Mouse (Mus musculus) midbrain, embryonic 15.5 days (tissue): ENCODE measurements around the gene Rnasel. TPM values are rescaled to one million over a fixed set of nuclear protein-coding genes. Genes with fewer than 3 reads are reported as not detected.

Experiments used
- ATAC-seq: fragments of 200-750 bp; cut with Nextera tagmentation; replicated peaks from 2 replicates; pipeline ENCODE4 v1.8.0; 2017; ENCODE audit warnings: moderate TSS enrichment
- H3K27ac ChIP-seq: fragments of 300-500 bp; sonication (generic); 2 replicates; pipeline ENCODE4 v1.5.1; 2015; ENCODE audit warnings: mild to moderate bottlenecking, inconsistent platforms
- H3K27me3 ChIP-seq: fragments of 300-500 bp; sonication (generic); replicated peaks from 2 replicates; pipeline ENCODE4 v1.6.1; 2015; ENCODE audit warnings: inconsistent platforms
- H3K36me3 ChIP-seq: fragments of 300-500 bp; sonication (generic); replicated peaks from 2 replicates; pipeline ENCODE4 v1.6.1; 2015; ENCODE audit warnings: inconsistent platforms
- H3K4me1 ChIP-seq: fragments of 300-500 bp; sonication (generic); 2 replicates; pipeline ENCODE4 v1.6.1; 2015; ENCODE audit warnings: inconsistent platforms
- H3K4me2 ChIP-seq: fragments of 300-500 bp; sonication (generic); 2 replicates; pipeline ENCODE4 v1.6.1; 2015; ENCODE audit warnings: inconsistent platforms, mild to moderate bottlenecking, moderate library complexity
- H3K4me3 ChIP-seq: fragments of 300-500 bp; sonication (generic); 2 replicates; pipeline ENCODE4 v1.5.1; 2015; ENCODE audit warnings: mild to moderate bottlenecking, inconsistent platforms
- H3K9ac ChIP-seq: fragments of 300-500 bp; sonication (generic); 2 replicates; pipeline ENCODE4 v1.6.1; 2015; ENCODE audit warnings: mild to moderate bottlenecking, inconsistent platforms
- H3K9me3 ChIP-seq: fragments of 300-500 bp; sonication (generic); 2 replicates; pipeline ENCODE4 v1.6.1; 2016; ENCODE audit warnings: inconsistent platforms
- WGBS: fragments of 180-500 bp; shearing (Covaris S2); methylation state at CpG from one replicate; pipeline ENCODE4 v1.1.7; 2015; ENCODE audit warnings: mixed read lengths; 5-methylcytosine and 5-hydroxymethylcytosine counted together
- polyA plus RNA-seq: library from polyadenylated mRNA; unstranded; fragments of >200 nt; fragmentation: Nextera tagmentation; extraction: Ambion mirVana; gene quantifications from 2 replicates; pipeline ENCODE4 v1.2.1, GENCODE M21; 2015

Rnasel gene
- polyA plus RNA-seq, 1 experiment from 2014 or later = 48.3 TPM

DNA sequence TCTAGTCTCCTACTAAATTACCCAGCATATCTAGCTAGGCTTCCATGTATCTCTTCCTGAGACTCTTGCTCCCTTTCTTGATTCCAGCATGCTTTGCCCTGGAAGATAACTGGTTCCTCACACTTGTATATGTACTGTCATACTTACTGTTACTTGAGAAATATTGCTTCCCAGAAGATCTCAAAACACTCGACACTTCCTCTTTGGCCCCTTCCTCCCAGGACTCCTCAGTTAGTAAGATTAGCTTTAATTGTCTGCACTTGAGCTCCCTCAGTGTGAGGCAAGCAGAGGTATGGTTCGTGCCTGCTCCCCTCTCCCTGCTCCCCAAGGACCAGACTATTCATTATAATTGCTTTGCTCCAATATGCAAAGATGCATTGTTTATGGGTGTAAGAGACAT lies 41.5 kb downstream of the Rnasel start:
- no peak overlapping the region for H3K4me2 ChIP-seq
- no peak overlapping the region for H3K9ac ChIP-seq
- H3K4me3 ChIP-seq = no peak overlapping the region
- ATAC-seq = no peak
- no peak overlapping the region for H3K27ac ChIP-seq
- WGBS = 56% methylated on average over 2 of the region's 2 CpGs
- H3K9me3 ChIP-seq = no peaks in the 10 kb centered on the region
- no peaks in the 10 kb centered on the region for H3K4me1 ChIP-seq
- H3K36me3 ChIP-seq = no peaks in the 10 kb centered on the region
- H3K27me3 ChIP-seq = no peaks in the 10 kb centered on the region

DNA sequence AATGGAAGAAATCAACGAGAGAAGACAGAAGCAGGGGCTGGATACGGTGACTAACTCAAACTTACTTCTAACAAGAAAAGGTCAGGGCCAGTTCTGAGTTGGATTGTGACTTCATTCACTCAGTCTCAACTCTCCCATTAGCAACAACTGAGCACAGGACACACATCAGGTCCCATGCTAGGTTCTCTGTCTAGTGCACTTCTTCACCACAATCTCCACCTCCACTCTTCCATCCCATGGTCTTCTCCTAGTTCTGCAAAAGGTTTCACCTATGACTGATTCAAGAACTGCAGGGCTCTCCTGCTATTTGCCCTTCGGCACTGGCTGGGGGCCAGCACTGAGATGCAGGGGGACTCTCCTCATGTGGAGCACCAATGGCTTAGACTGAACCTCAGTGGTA lies 45.0 kb downstream of the Rnasel start:
- Histone ChIP-seq H3K9me3 (no peaks in the 10 kb centered on the region), H3K27me3 (no peaks in the 10 kb centered on the region), H3K4me1 (no peaks in the 10 kb centered on the region), H3K36me3 (no peaks in the 10 kb centered on the region), H3K4me3 (no peak overlapping the region), H3K9ac (no peak overlapping the region), H3K27ac (no peak overlapping the region), H3K4me2 (no peak overlapping the region)
- 93% methylated on average over 3 of the region's 3 CpGs for WGBS
- ATAC-seq = no peak

DNA sequence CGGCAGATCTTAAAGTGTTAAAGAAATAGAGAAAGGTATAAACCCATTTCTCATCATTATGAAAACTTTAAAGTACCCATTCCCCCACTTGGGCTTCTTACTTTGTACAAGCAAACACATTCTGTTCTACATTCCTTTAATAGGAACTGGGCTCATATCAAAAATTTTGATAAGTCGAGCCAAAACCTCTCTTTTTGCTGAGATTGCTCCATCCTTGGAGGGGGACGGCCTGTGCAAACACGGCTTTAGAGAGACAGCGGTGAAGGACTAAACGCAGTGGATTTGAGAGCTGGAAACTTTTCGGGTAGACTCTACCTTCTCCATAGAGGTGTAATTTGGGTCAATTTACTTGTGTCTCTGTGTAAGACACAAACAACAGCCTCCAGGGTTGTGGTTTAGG lies 53.5 kb downstream of the Rnasel start:
- H3K27me3 ChIP-seq = no peaks in the 10 kb centered on the region
- H3K27ac ChIP-seq = no peak overlapping the region
- H3K4me2 ChIP-seq = no peak overlapping the region
- WGBS = 80% methylated on average over 7 of the region's 7 CpGs
- no peak for ATAC-seq
- H3K36me3 ChIP-seq = no peaks in the 10 kb centered on the region
- H3K4me3 ChIP-seq = no peak overlapping the region
- H3K9ac ChIP-seq = no peak overlapping the region
- H3K4me1 ChIP-seq = no peaks in the 10 kb centered on the region
- H3K9me3 ChIP-seq = no peaks in the 10 kb centered on the region

DNA sequence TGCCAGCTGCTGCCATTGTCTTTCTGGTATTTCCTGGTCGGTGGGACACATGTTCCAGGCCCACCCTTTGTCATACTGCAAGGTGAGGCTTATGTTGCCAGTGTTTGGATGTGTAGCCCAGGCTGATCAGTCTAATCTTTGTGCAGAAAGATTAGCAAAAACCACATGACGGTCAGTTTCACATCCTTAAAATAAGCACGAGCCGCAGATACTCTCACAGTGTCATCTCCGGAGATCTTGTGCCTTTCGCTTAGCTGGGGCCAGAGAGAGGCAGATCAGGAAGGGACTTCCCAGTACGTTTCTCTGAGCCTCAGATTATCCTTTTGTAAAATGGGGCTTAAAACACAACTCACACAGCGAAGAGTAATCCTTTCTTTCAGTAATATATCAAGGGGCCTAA lies 54.3 kb downstream of the Rnasel start:
- H3K4me1 ChIP-seq = no peaks in the 10 kb centered on the region
- no peaks in the 10 kb centered on the region for H3K27me3 ChIP-seq
- H3K9ac ChIP-seq = no peak overlapping the region
- ATAC-seq = no peak
- no peaks in the 10 kb centered on the region for H3K9me3 ChIP-seq
- H3K4me2 ChIP-seq = no peak overlapping the region
- H3K27ac ChIP-seq = no peak overlapping the region
- 47% methylated on average over 8 of the region's 8 CpGs for WGBS
- no peaks in the 10 kb centered on the region for H3K36me3 ChIP-seq
- H3K4me3 ChIP-seq = no peak overlapping the region

DNA sequence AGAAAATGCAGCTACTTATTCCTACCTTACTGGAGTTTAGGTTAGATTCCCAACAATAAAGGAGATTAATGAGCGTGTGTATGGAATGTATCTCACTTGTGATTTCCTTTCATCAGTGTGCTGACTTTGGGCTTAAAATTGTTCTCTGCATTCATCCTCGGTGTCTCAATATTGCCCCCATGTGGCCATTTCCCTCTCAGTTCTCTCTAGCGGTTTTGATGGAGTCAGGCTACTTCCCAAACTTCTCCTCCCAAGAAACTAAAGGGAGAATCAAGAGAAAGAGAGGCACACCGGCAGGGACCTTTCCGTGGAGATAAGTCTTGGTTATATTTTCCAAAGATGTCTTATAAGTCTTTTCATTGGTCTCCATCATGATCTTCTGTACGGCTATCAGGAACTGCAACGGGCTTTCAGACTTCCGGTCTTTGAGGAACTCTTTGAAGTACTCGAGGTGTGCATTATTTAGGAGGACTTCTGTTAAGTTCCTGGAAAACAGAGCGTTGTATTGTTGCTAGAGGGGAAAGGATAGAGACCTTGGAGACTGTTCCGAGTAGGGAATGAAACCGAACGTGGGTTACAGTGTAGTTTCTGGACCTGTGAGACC lies 58.3 kb downstream of the Rnasel start:
- no peak overlapping the region for H3K4me2 ChIP-seq
- no peaks in the 10 kb centered on the region for H3K9me3 ChIP-seq
- H3K9ac ChIP-seq = no peak overlapping the region
- WGBS = 51% methylated on average over 13 of the region's 13 CpGs
- no peaks in the 10 kb centered on the region for H3K36me3 ChIP-seq
- no peak for ATAC-seq
- no peak overlapping the region for H3K27ac ChIP-seq
- H3K4me1 ChIP-seq = no peaks in the 10 kb centered on the region
- H3K27me3 ChIP-seq = no peaks in the 10 kb centered on the region
- H3K4me3 ChIP-seq = no peak overlapping the region

Other genes starting within 250 kb of the Rnasel start
- 11.5 and 12.4 TPM in 2 replicates for gene Npl, start 199.4 kb upstream of the Rnasel start, polyA plus RNA-seq
- 42.0 and 46.9 TPM in 2 replicates for gene Rgs8, start 96.4 kb upstream of the Rnasel start, polyA plus RNA-seq
- gene Rgs16, start 9.1 kb upstream of the Rnasel start, polyA plus RNA-seq = 20.7 and 24.0 TPM in 2 replicates
- 0.17 and 0.18 TPM in 2 replicates for gene Rgsl1, start 94.7 kb downstream of the Rnasel start, polyA plus RNA-seq
- 0.65 and 0.69 TPM in 2 replicates for gene Teddm1b, start 124.9 kb downstream of the Rnasel start, polyA plus RNA-seq
- not detected in 2 replicates for gene Teddm1a, start 142.3 kb downstream of the Rnasel start, polyA plus RNA-seq
- 174 and 190 TPM in 2 replicates for gene Glul, start 150.5 kb downstream of the Rnasel start, polyA plus RNA-seq
- gene Teddm2, start 150.8 kb downstream of the Rnasel start, polyA plus RNA-seq = 1.4 and 1.7 TPM in 2 replicates